Mouse (Mus musculus): ENCODE measurements around the gene Mapk9.
A peak's percentile ranks its signal among the peaks of the same experiment; 100 is the strongest.

Gene Mapk9

GRCm38 (mm10) chr11:49840666-49841065 lies 5.9 kb upstream of the Mapk9 start:
- no peak for DNase-seq (ENCODE audit: low spot score)

GRCm38 (mm10) chr11:49841886-49842285 lies 4.7 kb upstream of the Mapk9 start:
- DNase-seq (ENCODE audit: low spot score): no peak

- DNase-seq (ENCODE audit: low spot score): peak; percentile 34
These were observed 3.8 kb upstream of the Mapk9 start for GRCm38 (mm10) chr11:49842718-49843117.

GRCm38 (mm10) chr11:49844311-49844710 lies 2.2 kb upstream of the Mapk9 start:
- DNase-seq (ENCODE audit: low spot score): no peak

- peak; percentile 59 for DNase-seq (ENCODE audit: low spot score)
These were observed 1.6 kb upstream of the Mapk9 start for GRCm38 (mm10) chr11:49844969-49845368.

GRCm38 (mm10) chr11:49845958-49846357 lies 593 bp upstream of the Mapk9 start:
- no peak for DNase-seq (ENCODE audit: low spot score)

GRCm38 (mm10) chr11:49847071-49847810 lies 690 bp downstream of the Mapk9 start:
- DNase-seq (ENCODE audit: low spot score): peak; percentile 37

GRCm38 (mm10) chr11:49847811-49848078 lies 1.2 kb downstream of the Mapk9 start:
- DNase-seq (ENCODE audit: low spot score): no peak

- DNase-seq (ENCODE audit: low spot score): no peak
These were observed 1.7 kb downstream of the Mapk9 start for GRCm38 (mm10) chr11:49848080-49848815.

GRCm38 (mm10) chr11:49850331-49850730 lies 3.8 kb downstream of the Mapk9 start:
- DNase-seq (ENCODE audit: low spot score): no peak

GRCm38 (mm10) chr11:49855144-49855543 lies 8.6 kb downstream of the Mapk9 start:
- DNase-seq (ENCODE audit: low spot score): no peak

- no peak for DNase-seq (ENCODE audit: low spot score)
These were observed 14.6 kb downstream of the Mapk9 start for GRCm38 (mm10) chr11:49861139-49861538.

- peak; percentile 37 for DNase-seq (ENCODE audit: low spot score)
These were observed 17.4 kb downstream of the Mapk9 start for GRCm38 (mm10) chr11:49863926-49864325.

GRCm38 (mm10) chr11:49867320-49867719 lies 20.8 kb downstream of the Mapk9 start:
- no peak for DNase-seq (ENCODE audit: low spot score)

GRCm38 (mm10) chr11:49869762-49870161 lies 23.2 kb downstream of the Mapk9 start:
- peak; percentile 66 for DNase-seq (ENCODE audit: low spot score)

GRCm38 (mm10) chr11:49871914-49872313 lies 25.4 kb downstream of the Mapk9 start:
- peak; percentile 47 for DNase-seq (ENCODE audit: low spot score)

GRCm38 (mm10) chr11:49872779-49873178 lies 26.2 kb downstream of the Mapk9 start:
- peak; percentile 59 for DNase-seq (ENCODE audit: low spot score)

GRCm38 (mm10) chr11:49876948-49877817 lies 30.6 kb downstream of the Mapk9 start:
- DNase-seq (ENCODE audit: low spot score): no peak

- DNase-seq (ENCODE audit: low spot score): no peak
These were observed 33.5 kb downstream of the Mapk9 start for GRCm38 (mm10) chr11:49879950-49880642.

- DNase-seq (ENCODE audit: low spot score): no peak
These were observed 36.8 kb downstream of the Mapk9 start for GRCm38 (mm10) chr11:49883394-49883793.

- DNase-seq (ENCODE audit: low spot score): no peak
These were observed 41.9 kb downstream of the Mapk9 start for GRCm38 (mm10) chr11:49888469-49888868.

- no peak for DNase-seq (ENCODE audit: low spot score)
These were observed 45.4 kb downstream of the Mapk9 start for GRCm38 (mm10) chr11:49891993-49892392.

Data from c-Kit-positive CD71-positive TER-119-positive erythroid progenitor cells, embryonic 14.5 days (primary cell).